Mouse (Mus musculus): ENCODE data around the gene Slc35f6.

DNA sequence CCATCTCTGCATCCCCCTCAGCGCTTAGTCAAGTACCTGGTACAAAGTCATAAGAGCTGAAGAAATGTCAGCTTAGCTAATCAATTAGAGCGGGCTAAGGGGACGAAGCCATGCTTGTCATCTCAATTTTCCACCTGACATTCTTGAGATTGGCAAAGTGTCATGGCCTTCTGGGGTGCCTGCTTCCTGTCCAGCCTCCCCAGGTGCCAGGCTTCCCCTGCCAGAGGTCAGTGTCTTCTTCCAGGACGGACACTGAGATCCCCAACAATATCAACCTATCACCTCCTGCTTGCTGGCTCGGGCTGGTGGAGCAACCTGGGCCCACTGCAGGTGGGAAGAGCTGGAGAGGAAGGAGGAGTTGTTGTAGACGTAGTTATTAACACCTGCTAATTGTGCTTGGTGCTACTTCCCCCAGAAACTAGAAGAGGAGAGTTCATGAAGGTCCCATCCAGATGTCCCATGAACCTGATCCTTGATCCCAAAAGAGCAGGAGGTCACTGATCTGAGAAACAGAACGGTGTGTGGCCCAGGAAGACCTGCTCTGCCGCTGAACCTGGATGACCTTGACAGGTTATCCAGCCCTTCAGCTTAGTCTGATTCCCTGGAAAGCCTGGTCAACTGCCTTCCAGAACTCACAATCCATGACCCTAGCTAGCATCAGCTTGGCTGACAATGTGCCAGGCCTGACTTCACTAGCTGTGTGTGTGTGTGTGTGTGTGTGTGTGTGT lies 37.7 kb upstream of the Slc35f6 start:
- TF ChIP-seq CTCF (IDR thresholded peaks at IDR 0.05; ENCODE audit: extremely low read depth, insufficient read length, insufficient replicate concordance, low read depth, low read length) (no peak), POLR2A (IDR thresholded peaks at IDR 0.05; ENCODE audit: low read depth, low read length) (no peak)

Measured in small intestine, adult 2 months (tissue).